Mouse (Mus musculus): Measurements from ENCODE around the gene Slc12a8. TPM values are rescaled to one million over a fixed set of nuclear protein-coding genes. Genes with fewer than 3 reads are reported as not detected.

Slc12a8 gene
- polyA plus RNA-seq, 1 experiment from 2014 or later, result 0.83 TPM

DNA sequence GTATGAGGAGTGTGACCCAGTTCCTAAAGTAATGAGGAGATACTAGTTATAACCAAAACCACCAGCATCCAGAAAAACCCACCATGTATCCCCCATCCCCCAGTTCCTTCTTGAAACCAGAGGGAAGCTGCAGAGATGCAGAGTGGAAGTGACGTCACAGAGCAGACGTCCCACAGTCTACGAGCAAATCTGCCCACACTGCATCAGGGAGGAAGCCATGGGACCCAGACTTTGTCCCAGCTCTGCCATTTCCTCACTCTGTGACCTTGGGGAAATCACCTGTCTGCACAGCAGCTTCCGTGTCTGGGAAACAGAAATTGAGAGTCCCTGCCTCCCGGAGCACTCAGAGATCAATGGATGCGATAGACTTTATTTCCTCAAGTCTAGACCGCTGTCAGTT, 56.6 kb downstream of the Slc12a8 start:
- H3K27ac ChIP-seq (replicated peaks), result no peak overlapping the region
- peaks cover 49% of the 10 kb centered on the region for H3K4me1 ChIP-seq
- H3K27me3 ChIP-seq (replicated peaks), result no peaks in the 10 kb centered on the region
- WGBS, result 65% methylated on average over 7 of the region's 7 CpGs
- no peaks in the 10 kb centered on the region for H3K36me3 ChIP-seq
- no peak overlapping the region for H3K4me2 ChIP-seq
- H3K4me3 ChIP-seq, result no peak overlapping the region
- no peaks in the 10 kb centered on the region for H3K9me3 ChIP-seq
- no peak overlapping the region; the same call in 1 of the 2 replicates for H3K9ac ChIP-seq
- no peak for ATAC-seq (ENCODE audit: extremely low read depth, insufficient number of reproducible peaks, low FRiP score, low TSS enrichment)

DNA sequence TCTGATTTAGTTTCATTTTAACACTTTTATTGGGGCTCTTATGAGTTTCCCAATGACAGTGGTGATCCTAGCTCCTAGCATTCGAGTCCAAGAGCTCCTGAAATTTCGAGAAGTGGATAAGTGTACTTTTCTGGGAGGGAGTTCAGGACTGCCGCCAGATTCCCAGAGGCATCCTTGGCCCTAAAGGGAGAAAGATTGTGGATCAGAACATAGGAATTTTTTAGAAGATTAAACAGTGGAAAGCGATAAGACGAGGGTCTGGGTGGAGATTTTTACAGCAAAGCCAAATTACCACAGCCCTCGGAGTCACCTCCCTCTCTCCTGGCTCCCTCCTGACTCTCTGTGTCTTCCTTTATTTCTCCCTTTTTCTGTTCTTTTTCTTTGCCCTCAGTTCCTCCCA, 58.6 kb downstream of the Slc12a8 start:
- 53% methylated on average over 6 of the region's 6 CpGs for WGBS
- H3K27ac ChIP-seq (replicated peaks), result peak overlapping the region; percentile 34
- no peak overlapping the region for H3K4me2 ChIP-seq
- H3K27me3 ChIP-seq (replicated peaks), result no peaks in the 10 kb centered on the region
- no peak for ATAC-seq (ENCODE audit: extremely low read depth, insufficient number of reproducible peaks, low FRiP score, low TSS enrichment)
- H3K9me3 ChIP-seq, result no peaks in the 10 kb centered on the region
- peak overlapping the region; percentile 21 for H3K9ac ChIP-seq
- H3K4me3 ChIP-seq, result no peak overlapping the region
- H3K4me1 ChIP-seq, result peaks cover 69% of the 10 kb centered on the region
- H3K36me3 ChIP-seq, result no peaks in the 10 kb centered on the region

DNA sequence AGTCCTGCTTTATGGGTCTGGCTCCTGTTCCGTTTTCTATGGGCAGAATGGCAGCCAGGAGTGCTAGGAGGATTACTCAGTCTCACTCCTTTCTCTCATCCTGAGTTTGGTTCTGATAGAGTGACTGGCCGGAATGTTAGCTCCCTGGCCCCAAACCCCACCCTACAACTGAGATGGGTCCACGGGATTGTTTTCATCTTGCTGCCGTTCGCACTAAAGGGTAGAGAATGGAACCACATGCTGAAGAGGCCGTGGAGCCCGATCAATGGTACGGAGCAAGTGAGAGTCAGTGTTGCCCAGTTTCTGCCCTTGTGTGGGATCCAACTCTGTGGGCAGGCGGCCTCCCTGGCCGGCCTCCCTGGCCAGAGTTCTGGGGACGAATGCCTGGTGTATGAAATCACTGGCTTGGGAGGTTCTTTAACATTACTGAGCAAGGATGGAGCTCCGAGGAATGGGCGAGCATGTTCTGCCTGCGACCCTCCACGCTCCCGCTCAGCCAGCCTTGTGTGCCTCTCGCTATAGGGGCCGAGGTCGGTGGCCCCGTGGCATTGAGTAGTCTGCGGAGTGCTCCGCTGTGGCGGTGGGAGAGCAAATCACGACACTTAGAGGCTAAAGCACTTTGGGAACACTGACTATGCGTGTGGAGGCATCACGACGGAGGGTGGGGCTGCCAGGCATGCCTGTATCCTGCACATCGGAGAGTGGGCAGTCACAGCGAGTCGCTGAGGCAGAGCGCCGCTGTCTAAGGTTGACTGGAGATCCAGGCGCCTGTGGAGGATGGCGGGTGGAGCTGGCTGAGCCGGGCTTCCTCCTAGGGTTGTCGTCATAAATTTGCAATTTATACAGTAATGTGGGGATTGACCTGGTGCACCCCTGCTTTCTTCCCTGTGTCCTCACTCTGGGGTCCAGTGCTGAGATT, 59.4 kb downstream of the Slc12a8 start:
- peaks cover 77% of the 10 kb centered on the region for H3K4me1 ChIP-seq
- peak overlapping the region; percentile 8; the same call in 1 of the 2 replicates for H3K9ac ChIP-seq
- H3K9me3 ChIP-seq, result no peaks in the 10 kb centered on the region

DNA sequence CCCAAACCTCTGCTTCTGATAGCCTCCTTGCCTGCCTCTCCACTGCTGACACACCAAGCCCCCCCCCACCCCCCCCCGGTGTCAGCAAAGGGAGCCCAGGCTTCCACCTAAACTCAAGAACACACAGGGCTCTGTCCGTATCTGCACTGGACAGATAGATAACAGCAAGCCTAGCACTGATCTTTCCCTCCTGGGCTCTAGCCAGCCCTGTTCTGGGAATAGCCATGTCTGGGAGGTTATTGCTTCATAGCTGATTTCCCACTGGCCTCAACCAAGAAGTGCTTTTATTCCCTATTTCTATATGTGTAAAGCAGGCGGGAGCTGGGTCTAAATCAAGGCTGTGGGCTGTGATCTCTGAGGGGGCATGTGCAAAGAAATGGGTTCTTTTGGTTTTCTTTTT, 61.3 kb downstream of the Slc12a8 start:
- 24% methylated on average over 3 of the region's 3 CpGs for WGBS
- H3K4me3 ChIP-seq, result no peak overlapping the region
- no peaks in the 10 kb centered on the region for H3K27me3 ChIP-seq (replicated peaks)
- H3K36me3 ChIP-seq, result no peaks in the 10 kb centered on the region
- H3K27ac ChIP-seq (replicated peaks), result peak overlapping the region; percentile 34; the same call in 1 of the 2 replicates
- H3K4me1 ChIP-seq, result peaks cover 92% of the 10 kb centered on the region
- H3K9ac ChIP-seq, result 0 out of 2 replicates have a peak overlapping the region, but pooled peaks have one; percentile 30
- no peaks in the 10 kb centered on the region for H3K9me3 ChIP-seq
- H3K4me2 ChIP-seq, result no peak overlapping the region
- no peak for ATAC-seq (ENCODE audit: extremely low read depth, insufficient number of reproducible peaks, low FRiP score, low TSS enrichment)

More for the DNA sequence above, 59.4 kb downstream of the Slc12a8 start:
- 64% methylated on average over 36 of the region's 36 CpGs for WGBS
- Histone ChIP-seq H3K36me3 (no peaks in the 10 kb centered on the region), H3K4me2 (no peak overlapping the region), H3K4me3 (no peak overlapping the region), H3K27me3 (replicated peaks) (no peaks in the 10 kb centered on the region), H3K27ac (replicated peaks) (peak overlapping the region; percentile 34)
- ATAC-seq (ENCODE audit: extremely low read depth, insufficient number of reproducible peaks, low FRiP score, low TSS enrichment), result no peak

DNA sequence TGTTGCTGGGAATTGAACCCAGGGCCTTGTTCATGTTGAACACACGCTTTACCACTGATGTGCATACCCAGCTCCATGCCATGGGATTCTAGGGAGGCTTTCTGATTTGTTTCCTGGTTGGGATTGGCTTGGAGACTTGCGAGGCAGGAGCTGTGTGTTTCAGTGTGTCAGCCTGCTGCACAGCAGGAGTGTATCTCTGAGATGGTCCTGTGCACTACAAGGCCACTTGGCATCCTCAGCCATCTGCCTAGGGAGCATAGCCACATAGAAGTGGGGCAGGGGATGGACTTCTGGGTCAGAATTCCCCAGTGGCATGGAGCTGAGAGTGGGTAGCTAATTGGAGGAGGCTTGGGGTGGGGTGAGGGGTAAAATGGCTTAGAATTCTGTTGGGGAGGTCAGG, 63.2 kb downstream of the Slc12a8 start:
- Histone ChIP-seq H3K4me3 (no peak overlapping the region), H3K4me1 (peaks cover 97% of the 10 kb centered on the region), H3K9ac (peak overlapping the region; percentile 33; the same call in 1 of the 2 replicates), H3K4me2 (peak overlapping the region; percentile 35; the same call in 1 of the 2 replicates), H3K27ac (replicated peaks) (peak overlapping the region; percentile 96), H3K27me3 (replicated peaks) (no peaks in the 10 kb centered on the region), H3K9me3 (no peaks in the 10 kb centered on the region), H3K36me3 (no peaks in the 10 kb centered on the region)
- ATAC-seq (ENCODE audit: extremely low read depth, insufficient number of reproducible peaks, low FRiP score, low TSS enrichment), result 0 out of 2 replicates have a peak, but pooled peaks have one; percentile 1
- 52% methylated on average over 2 of the region's 2 CpGs for WGBS

DNA sequence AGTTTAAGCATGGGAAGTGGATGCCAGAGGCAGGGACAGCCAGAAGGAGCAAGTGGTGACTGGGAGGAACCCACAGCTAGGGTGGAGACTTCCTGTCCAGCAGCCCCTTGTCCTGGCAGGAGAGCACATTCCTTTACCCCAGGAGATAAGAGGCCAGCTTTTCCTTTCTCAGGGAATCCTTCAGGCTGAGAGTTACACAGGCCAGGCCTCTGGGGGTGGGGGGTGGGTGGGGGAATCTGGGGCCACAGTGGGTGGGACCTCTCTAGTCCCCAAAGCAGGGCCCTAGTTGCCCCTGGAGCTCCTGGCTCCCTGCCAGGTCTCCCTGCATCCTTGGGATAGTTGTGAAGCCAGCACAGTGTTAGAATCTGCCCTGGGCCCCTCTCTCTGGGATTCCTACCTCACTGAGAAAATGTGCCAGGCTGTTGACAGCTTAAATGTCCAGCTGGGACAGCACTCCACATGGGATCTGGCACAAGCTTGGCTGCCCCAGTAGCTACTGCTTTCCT, 63.7 kb downstream of the Slc12a8 start:
- H3K4me1 ChIP-seq, result peaks cover 97% of the 10 kb centered on the region
- no peak overlapping the region for H3K4me3 ChIP-seq
- H3K9ac ChIP-seq, result peak overlapping the region; percentile 33; the same call in 1 of the 2 replicates
- no peaks in the 10 kb centered on the region for H3K27me3 ChIP-seq (replicated peaks)
- no peaks in the 10 kb centered on the region for H3K36me3 ChIP-seq
- peak overlapping the region; percentile 35 for H3K4me2 ChIP-seq
- peak overlapping the region; percentile 96 for H3K27ac ChIP-seq (replicated peaks)
- ATAC-seq (ENCODE audit: extremely low read depth, insufficient number of reproducible peaks, low FRiP score, low TSS enrichment), result peak; percentile 61
- H3K9me3 ChIP-seq, result no peaks in the 10 kb centered on the region

DNA sequence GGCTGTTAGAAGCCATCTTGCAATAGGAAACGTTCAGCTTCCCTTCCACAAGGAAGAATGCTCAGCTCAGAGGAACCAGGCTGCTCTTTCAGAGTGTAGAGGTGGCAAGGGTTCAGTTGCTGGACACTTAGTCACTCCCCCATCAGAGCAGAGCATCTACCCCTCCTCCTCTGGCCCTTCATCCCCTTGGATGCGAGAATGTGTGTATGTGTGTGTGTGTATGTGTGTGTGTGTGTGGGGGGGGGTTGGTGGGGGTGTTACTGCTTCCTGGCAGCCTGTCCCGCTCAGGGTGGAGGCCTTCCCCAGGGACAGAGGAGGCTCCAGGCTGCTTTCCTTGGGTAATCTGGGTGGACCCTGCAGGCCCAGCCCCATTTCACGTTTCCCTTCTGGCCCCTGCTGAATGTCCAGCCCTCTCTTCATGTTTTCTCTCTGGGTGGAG, 64.6 kb downstream of the Slc12a8 start:
- WGBS, result 38% methylated on average over 4 of the region's 4 CpGs
- no peak for ATAC-seq (ENCODE audit: extremely low read depth, insufficient number of reproducible peaks, low FRiP score, low TSS enrichment)

DNA sequence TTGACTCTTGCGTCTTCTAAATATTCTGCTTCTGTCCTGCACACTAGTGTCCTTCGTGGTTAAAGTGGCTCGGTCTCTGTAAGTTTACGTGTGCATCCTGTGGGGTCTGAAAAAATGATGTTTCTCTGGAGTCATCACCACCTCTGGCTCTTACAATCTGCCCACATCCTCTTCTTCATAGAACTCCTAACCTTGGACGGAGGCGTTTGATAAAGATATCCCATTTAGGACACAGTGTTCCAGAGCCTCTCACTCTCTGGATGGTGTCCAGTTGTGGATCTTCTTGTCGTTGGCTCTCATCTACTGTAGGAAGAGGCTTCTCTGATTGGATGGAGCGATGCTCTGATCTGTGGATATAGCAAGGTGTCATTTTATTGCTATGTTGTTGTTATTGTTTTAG, 65.4 kb downstream of the Slc12a8 start:
- H3K9me3 ChIP-seq, result no peaks in the 10 kb centered on the region
- H3K27me3 ChIP-seq (replicated peaks), result no peaks in the 10 kb centered on the region
- peaks cover 88% of the 10 kb centered on the region for H3K4me1 ChIP-seq
- peak overlapping the region; percentile 96 for H3K27ac ChIP-seq (replicated peaks)
- WGBS, result 75% methylated on average over 8 of the region's 8 CpGs
- 0 out of 2 replicates have a peak overlapping the region, but pooled peaks have one; percentile 33 for H3K9ac ChIP-seq
- H3K4me2 ChIP-seq, result no peak overlapping the region
- no peak overlapping the region for H3K4me3 ChIP-seq
- ATAC-seq (ENCODE audit: extremely low read depth, insufficient number of reproducible peaks, low FRiP score, low TSS enrichment), result no peak
- no peaks in the 10 kb centered on the region for H3K36me3 ChIP-seq

More for the DNA sequence above, 64.6 kb downstream of the Slc12a8 start:
- Histone ChIP-seq H3K4me2 (peak overlapping the region; percentile 35), H3K27me3 (replicated peaks) (no peaks in the 10 kb centered on the region), H3K9me3 (no peaks in the 10 kb centered on the region), H3K9ac (peak overlapping the region; percentile 33), H3K4me3 (no peak overlapping the region), H3K4me1 (peaks cover 92% of the 10 kb centered on the region), H3K27ac (replicated peaks) (peak overlapping the region; percentile 96), H3K36me3 (no peaks in the 10 kb centered on the region)

DNA sequence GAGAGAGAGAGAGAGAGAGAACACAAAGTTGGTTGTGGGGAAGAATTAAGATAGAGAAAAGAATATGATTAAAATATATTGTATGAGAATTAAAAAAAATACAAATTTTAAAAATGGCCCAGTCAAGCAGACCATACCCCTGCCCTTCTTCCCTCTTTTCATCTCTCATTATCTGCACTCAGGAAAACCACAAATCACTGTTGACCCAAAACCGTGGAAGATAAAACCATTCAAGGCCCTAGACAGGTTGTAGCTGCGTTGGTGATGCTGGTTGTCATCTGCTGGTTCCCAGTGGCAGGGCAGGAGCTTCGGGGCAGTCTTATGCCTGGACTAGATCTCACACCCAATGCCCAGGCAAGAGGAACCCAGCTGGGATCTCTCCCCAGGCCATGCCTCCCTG, 66.2 kb downstream of the Slc12a8 start:
- H3K36me3 ChIP-seq, result no peaks in the 10 kb centered on the region
- 42% methylated on average over 3 of the region's 3 CpGs for WGBS
- peak overlapping the region; percentile 63 for H3K4me2 ChIP-seq
- peak overlapping the region; percentile 62; the same call in 1 of the 2 replicates for H3K9ac ChIP-seq
- no peak for ATAC-seq (ENCODE audit: extremely low read depth, insufficient number of reproducible peaks, low FRiP score, low TSS enrichment)
- H3K9me3 ChIP-seq, result no peaks in the 10 kb centered on the region
- H3K27ac ChIP-seq (replicated peaks), result peak overlapping the region; percentile 92
- peaks cover 80% of the 10 kb centered on the region for H3K4me1 ChIP-seq
- H3K4me3 ChIP-seq, result no peak overlapping the region
- no peaks in the 10 kb centered on the region for H3K27me3 ChIP-seq (replicated peaks)

DNA sequence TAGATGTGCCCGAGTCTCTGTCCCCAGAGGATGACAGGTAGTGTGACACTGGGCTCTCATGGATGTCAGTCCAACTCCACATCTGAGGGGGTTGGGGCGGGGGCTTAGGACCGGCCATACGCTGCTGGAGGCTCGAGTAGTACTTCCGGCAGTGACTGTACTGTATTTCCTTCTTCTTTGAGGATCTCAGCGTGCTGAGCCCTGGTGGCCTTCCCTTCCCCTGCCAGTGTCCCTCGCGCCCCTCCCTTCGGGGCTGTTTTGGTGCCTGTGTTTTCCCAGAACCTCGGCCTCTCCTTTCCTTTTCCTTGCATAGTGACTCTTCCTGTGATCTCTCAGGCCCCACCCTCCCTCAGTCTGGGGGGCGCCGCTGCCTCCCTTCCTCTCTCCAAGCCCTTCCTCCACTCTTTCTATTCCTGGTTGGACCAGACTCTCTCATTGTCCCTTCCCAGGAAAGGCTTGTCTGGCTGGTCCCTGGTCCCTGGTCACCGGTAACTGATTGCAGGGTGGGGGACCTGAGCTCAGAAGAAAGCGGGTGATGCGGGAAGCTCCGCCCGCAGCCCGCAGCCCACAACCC, 66.8 kb downstream of the Slc12a8 start:
- peak overlapping the region; percentile 92 for H3K27ac ChIP-seq (replicated peaks)
- peak overlapping the region; percentile 34 for H3K4me3 ChIP-seq
- no peaks in the 10 kb centered on the region for H3K36me3 ChIP-seq
- peaks cover 74% of the 10 kb centered on the region for H3K4me1 ChIP-seq
- peak overlapping the region; percentile 63 for H3K4me2 ChIP-seq
- 11% methylated on average over 19 of the region's 19 CpGs for WGBS
- no peaks in the 10 kb centered on the region for H3K9me3 ChIP-seq
- no peaks in the 10 kb centered on the region for H3K27me3 ChIP-seq (replicated peaks)
- H3K9ac ChIP-seq, result peak overlapping the region; percentile 62
- ATAC-seq (ENCODE audit: extremely low read depth, insufficient number of reproducible peaks, low FRiP score, low TSS enrichment), result no peak

DNA sequence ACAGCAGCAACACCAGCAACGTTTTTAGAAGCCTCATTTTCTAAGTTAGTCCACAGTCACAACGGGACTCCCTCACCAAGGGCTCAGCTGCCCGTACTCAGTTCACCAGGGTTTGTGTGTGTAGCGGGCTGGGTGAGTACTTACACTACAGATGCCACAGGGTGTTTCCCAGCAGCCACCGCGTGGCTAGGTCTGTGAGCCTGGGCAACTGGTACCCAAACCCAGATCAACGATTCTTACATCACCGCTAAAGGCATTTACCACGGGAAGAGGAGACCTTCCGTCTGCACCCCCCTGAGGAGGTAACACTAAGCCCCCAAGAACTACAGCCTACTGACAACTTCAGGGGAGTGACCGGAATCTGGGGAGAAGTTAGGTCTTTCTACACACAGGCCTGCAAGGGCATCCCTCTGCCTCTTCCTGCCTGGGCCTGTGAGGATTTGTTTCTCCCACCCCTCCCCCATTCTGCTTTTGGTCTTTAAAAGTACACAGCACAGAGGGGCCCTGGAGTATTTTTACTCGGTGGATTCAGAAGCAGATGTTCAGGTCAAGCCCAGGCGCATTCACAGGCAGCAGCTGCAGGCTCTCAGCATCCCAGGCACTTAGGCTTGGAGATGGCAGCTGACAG, 67.4 kb downstream of the Slc12a8 start:
- peak overlapping the region; percentile 63 for H3K4me2 ChIP-seq
- no peaks in the 10 kb centered on the region for H3K36me3 ChIP-seq
- peaks cover 71% of the 10 kb centered on the region for H3K4me1 ChIP-seq
- WGBS, result 20% methylated on average over 13 of the region's 13 CpGs
- H3K9me3 ChIP-seq, result no peaks in the 10 kb centered on the region
- peak overlapping the region; percentile 34 for H3K4me3 ChIP-seq
- peak overlapping the region; percentile 92 for H3K27ac ChIP-seq (replicated peaks)
- no peak for ATAC-seq (ENCODE audit: extremely low read depth, insufficient number of reproducible peaks, low FRiP score, low TSS enrichment)
- H3K9ac ChIP-seq, result peak overlapping the region; percentile 62
- H3K27me3 ChIP-seq (replicated peaks), result no peaks in the 10 kb centered on the region

All from heart, embryonic 13.5 days (tissue).